In the genomic region with DNA sequence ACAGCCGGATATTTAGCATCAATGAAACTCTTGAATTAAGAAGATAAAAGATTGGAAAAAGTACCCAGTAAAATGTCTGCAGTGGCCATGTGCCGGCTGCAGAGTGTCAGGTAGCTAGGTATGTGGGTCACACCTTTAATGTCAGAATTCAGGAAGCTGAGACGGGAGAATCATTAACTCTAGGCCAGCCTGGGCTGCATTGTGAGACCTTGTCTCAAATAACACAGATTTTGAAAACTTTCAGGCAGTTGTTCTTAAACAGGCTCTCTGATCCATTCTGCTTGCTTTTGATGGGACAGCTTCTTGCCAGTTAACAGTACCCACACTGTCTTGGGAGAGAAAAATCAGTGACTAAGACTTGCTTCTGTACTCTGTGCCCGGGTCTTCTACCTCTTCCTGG, we compare ENCODE assay signal across 24 mouse cellular contexts. TPM values are rescaled to one million over a fixed set of nuclear protein-coding genes. Genes with fewer than 3 reads are reported as not detected.
DNase-seq lines count a peak whose midpoint lies in the region; ATAC-seq and TF ChIP-seq lines count a peak whose summit lies in the region.
"Had no signal": no experiment of that assay in that cellular context is flagged by ENCODE, and none has a peak within 500 bp of the region (broad histone marks: within the 10 kb centered on the region; RNA-seq: fewer than 3 reads in every experiment).

No protein-coding gene starts in this region.

- H3K4me2 ChIP-seq in heart, embryonic 13.5 days = no peak overlapping the region; the same call in 1 of the 2 replicates
- no peak overlapping the region for H3K4me2 ChIP-seq in kidney, embryonic 15.5 days
- H3K4me2 ChIP-seq in myocyte (ENCODE audit: low read depth) = peak overlapping the region; percentile 18
- no peak overlapping the region for H3K4me2 ChIP-seq in midbrain, embryonic 14.5 days (ENCODE audit: low read length)
- H3K4me2 ChIP-seq: hindbrain, embryonic 15.5 days; liver, embryonic 15.5 days had no signal

- no peak overlapping the region for H3ac ChIP-seq in myocyte (ENCODE audit: control insufficient read depth, insufficient read length)

- no peaks in the 10 kb centered on the region for H3K9me3 ChIP-seq in heart, embryonic 13.5 days
- H3K9me3 ChIP-seq in kidney, embryonic 15.5 days (replicated peaks) = no peaks in the 10 kb centered on the region
- H3K9me3 ChIP-seq in midbrain, embryonic 14.5 days (ENCODE audit: control insufficient read depth, low read length) = no peaks in the 10 kb centered on the region
- H3K9me3 ChIP-seq: embryonic facial prominence, embryonic 10.5 days; G1E; hindbrain, embryonic 15.5 days; limb, embryonic 10.5 days; liver, embryonic 15.5 days had no signal

- no peak for DNase-seq in heart, adult 8-10 months (ENCODE audit: low spot score)
- DNase-seq in kidney, adult 18-20 months = peak; percentile 15
- no peak for DNase-seq in kidney, postnatal 4 days
- DNase-seq in midbrain, embryonic 14.5 days = no peak
- DNase-seq: adrenal gland, adult 2 months; B cell, adult 2 months; cerebellum, adult 11-12 months; cerebellum, postnatal 10 days; gastrocnemius, postnatal 36 days; liver had no signal

- no peak for ATAC-seq in heart, embryonic 13.5 days (ENCODE audit: extremely low read depth, insufficient number of reproducible peaks, low FRiP score, low TSS enrichment)
- no peak for ATAC-seq in kidney, embryonic 15.5 days (replicated peaks; ENCODE audit: low FRiP score)
- no peak for ATAC-seq in midbrain, embryonic 14.5 days (ENCODE audit: low FRiP score, low TSS enrichment)
- ATAC-seq: forebrain, embryonic 16.5 days; lung, postnatal 0 days; midbrain, embryonic 16.5 days; Patski had no signal

- peaks cover 11% of the 10 kb centered on the region for H3K79me2 ChIP-seq in myocyte (ENCODE audit: control insufficient read depth, insufficient read depth)

- H3K27ac ChIP-seq in heart, embryonic 13.5 days (replicated peaks) = peak overlapping the region; percentile 59
- 0 out of 2 replicates have a peak overlapping the region, but pooled peaks have one; percentile 6 for H3K27ac ChIP-seq in kidney, embryonic 15.5 days
- no peak overlapping the region for H3K27ac ChIP-seq in midbrain, embryonic 14.5 days (replicated peaks; ENCODE audit: low read depth, low read length)
- H3K27ac ChIP-seq: embryonic facial prominence, embryonic 10.5 days; hindbrain, embryonic 15.5 days; limb, embryonic 10.5 days; liver, embryonic 15.5 days; macrophage had no signal

- TF ChIP-seq POLR2A in myocyte (IDR thresholded peaks at IDR 0.05; ENCODE audit: insufficient read length, low read depth) = no peak

- H3K27me3 ChIP-seq in heart, embryonic 13.5 days (replicated peaks) = no peaks in the 10 kb centered on the region
- no peaks in the 10 kb centered on the region for H3K27me3 ChIP-seq in kidney, embryonic 15.5 days
- no peaks in the 10 kb centered on the region for H3K27me3 ChIP-seq in myocyte (ENCODE audit: control insufficient read depth, insufficient read depth, insufficient read length)
- no peaks in the 10 kb centered on the region for H3K27me3 ChIP-seq in midbrain, embryonic 14.5 days (ENCODE audit: control insufficient read depth, insufficient read depth, low read length)
- H3K27me3 ChIP-seq: CH12.LX; hindbrain, embryonic 15.5 days; liver, embryonic 15.5 days; Patski had no signal

- peak overlapping the region; percentile 40 for H3K9ac ChIP-seq in heart, embryonic 13.5 days
- H3K9ac ChIP-seq in kidney, embryonic 15.5 days = no peak overlapping the region
- H3K9ac ChIP-seq in midbrain, embryonic 14.5 days (replicated peaks; ENCODE audit: low read length) = no peak overlapping the region
- H3K9ac ChIP-seq: hindbrain, embryonic 15.5 days; liver, embryonic 15.5 days had no signal

- H3K4me3 ChIP-seq in heart, embryonic 13.5 days = no peak overlapping the region
- H3K4me3 ChIP-seq in kidney, embryonic 15.5 days (replicated peaks) = no peak overlapping the region
- no peak overlapping the region for H3K4me3 ChIP-seq in myocyte
- H3K4me3 ChIP-seq in midbrain, embryonic 14.5 days (replicated peaks; ENCODE audit: low read depth, low read length) = no peak overlapping the region
- H3K4me3 ChIP-seq: embryonic facial prominence, embryonic 10.5 days; hindbrain, embryonic 15.5 days; limb, embryonic 10.5 days; liver, embryonic 15.5 days had no signal

- H3K36me3 ChIP-seq in heart, embryonic 13.5 days = peaks cover 7% of the 10 kb centered on the region
- H3K36me3 ChIP-seq in kidney, embryonic 15.5 days = no peaks in the 10 kb centered on the region
- H3K36me3 ChIP-seq in myocyte (ENCODE audit: control insufficient read depth, insufficient read depth) = no peaks in the 10 kb centered on the region
- H3K36me3 ChIP-seq in midbrain, embryonic 14.5 days (ENCODE audit: control insufficient read depth, insufficient read depth, low read length) = no peaks in the 10 kb centered on the region
- H3K36me3 ChIP-seq: embryonic facial prominence, embryonic 10.5 days; G1E; hindbrain, embryonic 15.5 days; limb, embryonic 10.5 days; liver, embryonic 15.5 days had no signal

- H3K4me1 ChIP-seq in heart, embryonic 13.5 days = peaks cover 90% of the 10 kb centered on the region
- H3K4me1 ChIP-seq in kidney, embryonic 15.5 days = peaks cover 11% of the 10 kb centered on the region; the same call in 1 of the 2 replicates
- H3K4me1 ChIP-seq in midbrain, embryonic 14.5 days (ENCODE audit: control insufficient read depth, insufficient read depth, low read length) = no peaks in the 10 kb centered on the region
- H3K4me1 ChIP-seq: embryonic facial prominence, embryonic 10.5 days; hindbrain, embryonic 15.5 days; limb, embryonic 10.5 days; liver, embryonic 15.5 days had no signal

- 67% methylated on average over 4 of the region's 4 CpGs for WGBS in heart, embryonic 13.5 days
- WGBS in kidney, embryonic 15.5 days = 69% methylated on average over 4 of the region's 4 CpGs
- WGBS in midbrain, embryonic 14.5 days = 90% methylated on average over 4 of the region's 4 CpGs

TF ChIP-seq in myocyte, 11 proteins besides CTCF, POLR2A, EP300 and RAD21:
- no peak for TF ChIP-seq REST (IDR thresholded peaks at IDR 0.05; ENCODE audit: insufficient read depth, insufficient read length)
- TF ChIP-seq SRF (IDR thresholded peaks at IDR 0.05; ENCODE audit: control insufficient read depth, insufficient read length, low read depth) = no peak
TF ChIP-seq in myocyte: peak in this region for 0.

RNA-seq across cellular contexts. Expression of a gene that starts 43.1 kb away (rescaled TPM):
- polyA plus RNA-seq in heart, embryonic 13.5 days (2015; fragmentation: Nextera tagmentation; extraction: Ambion mirVana) = 24.5 and 27.3 TPM in 2 replicates
- total RNA-seq in heart, adult 8-10 months (2022) = 100 to 1,000 TPM; 107 to 134 (median 116) TPM
- polyA plus RNA-seq in kidney, embryonic 15.5 days (2015; fragmentation: Nextera tagmentation; extraction: Ambion mirVana) = 5.8 and 6.5 TPM in 2 replicates
- 7.0 TPM for polyA plus RNA-seq in myocyte (2012; fragmentation: generic; extraction: Trizol)
- 2.3 and 4.2 TPM in 2 replicates for polyA plus RNA-seq in midbrain, embryonic 14.5 days (2014; fragmentation: Nextera tagmentation; extraction: Ambion mirVana)
- polyA plus RNA-seq: G1E, macrophage, Patski had no signal
